Mouse (Mus musculus) gastrocnemius, adult 2 months (tissue): Measurements from ENCODE around the gene Plvap. TPM values are rescaled to one million over a fixed set of nuclear protein-coding genes. Genes with fewer than 3 reads are reported as not detected.

ENCODE experiments used
- DNase-seq: peaks from one replicate; pipeline ENCODE4 v3.0.0; 2022
- H3K27ac ChIP-seq: fragments of 200-600 bp; 2 replicates; pipeline ENCODE4 v1.8.1; 2022; ENCODE audit warnings: mild to moderate bottlenecking
- H3K4me3 ChIP-seq: fragments of 200-600 bp; 2 replicates; pipeline ENCODE4 v1.8.1; 2022; ENCODE audit warnings: mild to moderate bottlenecking, moderate library complexity
- CTCF ChIP-seq: fragments of 200-600 bp; IDR thresholded peaks from 2 replicates; pipeline ENCODE4 v1.8.1; 2022; ENCODE audit warnings: antibody characterized with exemption, mild to moderate bottlenecking, moderate library complexity
- intact Hi-C: fragments of 180-260 bp; cut with DNase I; formaldehyde crosslinking; loops from one replicate; pipeline ENCODE4 v1.15.1; 2025
- total RNA-seq, 2 experiments: library from RNA; stranded (reverse); gene quantifications; 2 replicates each; pipeline ENCODE4 v1.2.3; 2021

Plvap gene
- total RNA-seq, 2 experiments from 2014 or later: 9.3 to 11.6 TPM

GRCm38 (mm10) chr8:71454668-71455067 is 56.9 kb downstream of the Plvap start:
- intact Hi-C loops: no loop called here
- no peak for TF ChIP-seq CTCF
- no peak for DNase-seq

DNA sequence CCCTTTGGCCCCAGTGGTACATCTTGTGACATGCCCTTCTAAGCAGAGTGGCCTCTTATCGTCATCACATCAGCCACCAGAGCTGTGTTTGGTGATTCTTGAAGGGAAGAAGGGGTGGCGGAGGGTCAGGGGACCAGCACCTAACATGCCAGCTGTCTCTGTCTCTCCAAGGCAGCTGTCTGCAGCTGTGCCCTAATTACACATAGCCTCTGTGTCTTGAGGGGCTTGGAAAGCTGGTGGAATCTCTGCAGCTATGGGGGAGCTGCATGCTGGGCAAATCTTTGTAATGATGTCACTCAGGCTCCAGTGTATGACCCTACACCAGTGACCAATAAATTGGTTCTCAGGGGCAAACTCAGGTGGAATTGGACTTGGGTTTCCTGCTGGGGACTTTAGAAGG is 58.9 kb downstream of the Plvap start:
- no peak overlapping the region for H3K27ac ChIP-seq

More at GRCm38 (mm10) chr8:71454668-71455067, 56.9 kb downstream of the Plvap start:
- no peak overlapping the region for H3K27ac ChIP-seq
- no peak overlapping the region for H3K4me3 ChIP-seq

DNA sequence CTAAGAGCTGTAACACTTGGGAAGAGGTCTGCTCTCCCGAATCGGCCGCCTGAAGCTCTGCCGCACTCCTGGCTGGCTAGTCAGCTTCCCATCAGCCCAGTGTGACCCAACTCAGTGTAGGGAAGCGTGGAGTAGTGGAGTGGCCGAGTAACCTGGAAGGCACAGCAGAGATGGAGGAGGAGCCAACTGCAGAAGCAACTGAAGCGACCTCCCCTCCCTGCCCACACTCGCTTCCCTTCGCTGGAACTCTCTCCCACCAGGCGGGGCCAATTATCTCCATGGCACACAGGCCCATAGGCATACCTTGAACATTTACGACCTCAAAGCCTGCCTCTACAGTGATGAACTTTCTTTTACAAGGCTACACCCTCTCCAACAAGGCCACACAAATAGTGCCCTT is 59.8 kb downstream of the Plvap start:
- no peak for TF ChIP-seq CTCF
- Histone ChIP-seq H3K27ac (no peak overlapping the region), H3K4me3 (no peak overlapping the region)
- DNase-seq: no peak
- intact Hi-C loops: no loop called here

More for the DNA sequence above, 58.9 kb downstream of the Plvap start:
- TF ChIP-seq CTCF: no peak
- DNase-seq: no peak
- intact Hi-C loops: no loop called here
- no peak overlapping the region for H3K4me3 ChIP-seq

- Histone ChIP-seq H3K27ac (no peak overlapping the region), H3K4me3 (no peak overlapping the region)
These were observed 60.2 kb downstream of the Plvap start for GRCm38 (mm10) chr8:71451337-71451736.

More at GRCm38 (mm10) chr8:71451337-71451736, 60.2 kb downstream of the Plvap start:
- intact Hi-C loops: no loop called here
- TF ChIP-seq CTCF: no peak
- DNase-seq: no peak

Other genes starting within 250 kb of the Plvap start
- 1 to 10 TPM; 6.1 to 9.3 TPM for gene Myo9b, start 239.0 kb downstream of the Plvap start, total RNA-seq
- gene Haus8, start 238.8 kb downstream of the Plvap start, total RNA-seq: 1 to 10 TPM; 5.5 to 7.9 TPM
- gene Use1, start 144.9 kb downstream of the Plvap start, total RNA-seq: 100 to 1,000 TPM in 1 of 2 experiments, 10 to 100 TPM in 1; 79.7 to 104 TPM
- 1 to 10 TPM; 6.0 to 8.4 TPM for gene Ocel1, start 140.5 kb downstream of the Plvap start, total RNA-seq
- gene Nr2f6, start 129.8 kb downstream of the Plvap start, total RNA-seq: 10 to 100 TPM; 19.6 to 21.9 TPM
- gene Ushbp1, start 116.0 kb downstream of the Plvap start, total RNA-seq: 1 to 10 TPM; 6.4 to 9.3 TPM
- gene Babam1, start 114.9 kb downstream of the Plvap start, total RNA-seq: 10 to 100 TPM; 60.8 to 69.6 TPM
- gene Ankle1, start 105.7 kb downstream of the Plvap start, total RNA-seq: not detected
- gene Abhd8, start 48.1 kb downstream of the Plvap start, total RNA-seq: 10 to 100 TPM; 22.5 to 24.9 TPM
- 10 to 100 TPM; 59.1 to 84.3 TPM for gene Mrpl34, start 46.8 kb downstream of the Plvap start, total RNA-seq
- gene Dda1, start 42.6 kb downstream of the Plvap start, total RNA-seq: 10 to 100 TPM; 26.8 to 31.1 TPM
- 10 to 100 TPM; 16.0 to 17.0 TPM for gene Ano8, start 25.8 kb downstream of the Plvap start, total RNA-seq
- 10 to 100 TPM; 10.1 to 10.7 TPM for gene Gtpbp3, start 23.6 kb downstream of the Plvap start, total RNA-seq
- not detected for gene Ccdc194, start 14.0 kb upstream of the Plvap start, total RNA-seq
- gene Bst2, start 25.7 kb upstream of the Plvap start, total RNA-seq: 1 to 10 TPM; 4.3 to 8.3 TPM
- 10 to 100 TPM; 21.5 to 27.7 TPM for gene Mvb12a, start 31.2 kb upstream of the Plvap start, total RNA-seq
- not detected for gene Tmem221, start 47.1 kb upstream of the Plvap start, total RNA-seq
- not detected for gene Nxnl1, start 54.8 kb upstream of the Plvap start, total RNA-seq
- gene Slc27a1, start 57.1 kb upstream of the Plvap start, total RNA-seq: 100 to 1,000 TPM in 1 of 2 experiments, 10 to 100 TPM in 1; 57.2 to 116 TPM
- gene Pgls, start 80.4 kb upstream of the Plvap start, total RNA-seq: 10 to 100 TPM; 19.3 to 28.6 TPM
- gene Fam129c, start 85.9 kb upstream of the Plvap start, total RNA-seq: 1 to 10 TPM in 1 of 2 experiments, under 1 TPM in 1; 0.79 to 1.4 TPM
- gene Colgalt1, start 99.2 kb upstream of the Plvap start, total RNA-seq: 10 to 100 TPM; 39.6 to 44.3 TPM
- gene Unc13a, start 160.0 kb upstream of the Plvap start, total RNA-seq: not detected
- gene Jak3, start 164.5 kb upstream of the Plvap start, total RNA-seq: 1 to 10 TPM; 2.1 to 2.5 TPM
- gene Insl3, start 177.5 kb upstream of the Plvap start, total RNA-seq: 1 to 10 TPM in 1 of 2 experiments, not detected in 1; 1.4 TPM
- 1 to 10 TPM; 2.1 to 2.9 TPM for gene B3gnt3, start 190.0 kb upstream of the Plvap start, total RNA-seq
- not detected for gene Fcho1, start 214.0 kb upstream of the Plvap start, total RNA-seq